Mouse (Mus musculus) heart, postnatal 4 days (tissue): ENCODE data around the gene Smyd2. TPM values are rescaled to one million over a fixed set of nuclear protein-coding genes. Genes with fewer than 3 reads are reported as not detected.
A peak's percentile ranks its signal among the peaks of the same experiment; 100 is the strongest.

Source experiments
- DNase-seq: peaks from one replicate; pipeline ENCODE4 v3.0.0; 2021
- total RNA-seq, 2 experiments: library from RNA; stranded (reverse); gene quantifications; 2 replicates each; pipeline ENCODE4 v1.2.3; 2021

The Smyd2 gene
- total RNA-seq, 2 experiments from 2014 or later, result 192 to 202 TPM

GRCm38 (mm10) chr1:189917126-189917500 lies 5.0 kb downstream of the Smyd2 start:
- no peak for DNase-seq

GRCm38 (mm10) chr1:189916422-189917125 lies 5.6 kb downstream of the Smyd2 start:
- peak; percentile 41 for DNase-seq

- no peak for DNase-seq
These were observed 8.9 kb downstream of the Smyd2 start for GRCm38 (mm10) chr1:189913093-189913760.

- peak; percentile 89 for DNase-seq
These were observed 11.3 kb downstream of the Smyd2 start for GRCm38 (mm10) chr1:189910685-189911345.

- DNase-seq, result no peak
These were observed 19.0 kb downstream of the Smyd2 start for GRCm38 (mm10) chr1:189903169-189903568.

- DNase-seq, result no peak
These were observed 19.8 kb downstream of the Smyd2 start for GRCm38 (mm10) chr1:189902413-189902812.

GRCm38 (mm10) chr1:189899526-189899925 lies 22.6 kb downstream of the Smyd2 start:
- DNase-seq, result no peak

GRCm38 (mm10) chr1:189898708-189899107 lies 23.5 kb downstream of the Smyd2 start:
- DNase-seq, result no peak

- DNase-seq, result peak; percentile 41
These were observed 24.3 kb downstream of the Smyd2 start for GRCm38 (mm10) chr1:189897861-189898260.

- no peak for DNase-seq
These were observed 28.0 kb downstream of the Smyd2 start for GRCm38 (mm10) chr1:189894191-189894590.

- DNase-seq, result no peak
These were observed 33.4 kb downstream of the Smyd2 start for GRCm38 (mm10) chr1:189888749-189889148.

- DNase-seq, result peak; percentile 78
These were observed 34.6 kb downstream of the Smyd2 start for GRCm38 (mm10) chr1:189887518-189887917.

GRCm38 (mm10) chr1:189885975-189886374 lies 36.2 kb downstream of the Smyd2 start:
- no peak for DNase-seq

- no peak for DNase-seq
These were observed 37.2 kb downstream of the Smyd2 start for GRCm38 (mm10) chr1:189884951-189885350.

- DNase-seq, result peak; percentile 81
These were observed 38.5 kb downstream of the Smyd2 start for GRCm38 (mm10) chr1:189883531-189884170.

GRCm38 (mm10) chr1:189882886-189883285 lies 39.3 kb downstream of the Smyd2 start:
- peak; percentile 69 for DNase-seq

GRCm38 (mm10) chr1:189880745-189881144 lies 41.4 kb downstream of the Smyd2 start:
- no peak for DNase-seq

GRCm38 (mm10) chr1:189879965-189880364 lies 42.2 kb downstream of the Smyd2 start:
- DNase-seq, result peak; percentile 58

- no peak for DNase-seq
These were observed 43.0 kb downstream of the Smyd2 start for GRCm38 (mm10) chr1:189879212-189879611.

- DNase-seq, result no peak
These were observed 46.0 kb downstream of the Smyd2 start for GRCm38 (mm10) chr1:189876162-189876561.

- no peak for DNase-seq
These were observed 46.7 kb downstream of the Smyd2 start for GRCm38 (mm10) chr1:189875439-189875861.

- peak; percentile 39 for DNase-seq
These were observed 48.6 kb downstream of the Smyd2 start for GRCm38 (mm10) chr1:189873591-189873990.

GRCm38 (mm10) chr1:189872050-189872449 lies 50.1 kb downstream of the Smyd2 start:
- no peak for DNase-seq
